Mouse (Mus musculus): ENCODE data around the gene Slc38a1. TPM values are rescaled to one million over a fixed set of nuclear protein-coding genes. Genes with fewer than 3 reads are reported as not detected.

Gene Slc38a1
- total and polyA plus RNA-seq, 3 experiments = 0.03 TPM; not detected in 2

GRCm38 (mm10) chr15:96641821-96642435 is 785 bp downstream of the Slc38a1 start:
- H3K79me2 ChIP-seq (ENCODE audit: control insufficient read depth, insufficient read depth, low read length, poor library complexity) = no peaks in the 10 kb centered on the region
- H3K4me3 ChIP-seq (ENCODE audit: control insufficient read depth in 1 of 2, insufficient read depth in 1 of 2, low read depth in 2 of 2, low read length in 2 of 2) = no peak overlapping the region
- peaks cover 0 to 3% of the 10 kb centered on the region in 2 experiments; a peak in 1 of 4 replicates for H3K27me3 ChIP-seq (ENCODE audit: control insufficient read depth in 1 of 2, insufficient read depth in 2 of 2, low read length in 2 of 2)
- H3K9ac ChIP-seq (ENCODE audit: control insufficient read depth, low read depth, low read length, poor library complexity, severe bottlenecking) = no peak overlapping the region
- no peaks in the 10 kb centered on the region for H3K4me1 ChIP-seq (ENCODE audit: control insufficient read depth in 1 of 2, insufficient read depth in 2 of 2, low read length in 2 of 2)
- H3K36me3 ChIP-seq (ENCODE audit: control insufficient read depth in 1 of 2, insufficient read depth in 2 of 2, low read length in 2 of 2) = no peaks in the 10 kb centered on the region
- H3K9me3 ChIP-seq (replicated peaks; ENCODE audit: insufficient read depth, low read length) = no peaks in the 10 kb centered on the region
- H3K27ac ChIP-seq (ENCODE audit: control insufficient read depth, low read depth, low read length) = no peak overlapping the region
- no peak for DNase-seq (ENCODE audit: low read depth, low spot score)
- no peak for TF ChIP-seq ZC3H11A (IDR thresholded peaks at IDR 0.05; ENCODE audit: low read depth, low read length)
- TF ChIP-seq ZKSCAN1 (IDR thresholded peaks at IDR 0.05; ENCODE audit: low read depth, low read length) = no peak
- no peak for TF ChIP-seq USF2 (IDR thresholded peaks at IDR 0.05; ENCODE audit: borderline replicate concordance in 1 of 2, insufficient read depth in 1 of 2, low read depth in 1 of 2, low read length in 2 of 2)
- no peak; a peak in 1 of 4 replicates for TF ChIP-seq POLR2A (IDR thresholded peaks at IDR 0.05; ENCODE audit: control insufficient read depth in 1 of 2, insufficient read depth in 1 of 2, low read depth in 1 of 2, low read length in 2 of 2, poor library complexity in 1 of 2)
- no peak for TF ChIP-seq JUND (IDR thresholded peaks at IDR 0.05; ENCODE audit: low read depth, low read length)
- TF ChIP-seq MAX (IDR thresholded peaks at IDR 0.05; ENCODE audit: low read length) = no peak
- no peak for TF ChIP-seq ELF1 (IDR thresholded peaks at IDR 0.05; ENCODE audit: low read depth, low read length)
- TF ChIP-seq TCF12 (IDR thresholded peaks at IDR 0.05; ENCODE audit: low read depth, low read length) = no peak
- TF ChIP-seq ZMIZ1 (IDR thresholded peaks at IDR 0.05; ENCODE audit: low read depth, low read length) = no peak

GRCm38 (mm10) chr15:96641111-96641820 is 1.4 kb downstream of the Slc38a1 start:
- no peak for TF ChIP-seq TCF12 (IDR thresholded peaks at IDR 0.05; ENCODE audit: low read depth, low read length)
- no peak for TF ChIP-seq ZNF384 (IDR thresholded peaks at IDR 0.05; ENCODE audit: low read depth, low read length)
- TF ChIP-seq CTCF (IDR thresholded peaks at IDR 0.05 in 2 of 3, conservative IDR thresholded peaks at IDR 0.05 in 1 of 3; ENCODE audit: control insufficient read depth in 1 of 3, insufficient read depth in 1 of 3, low read depth in 2 of 3, low read length in 3 of 3, poor library complexity in 1 of 3, severe bottlenecking in 1 of 3) = no peak
- TF ChIP-seq JUND (IDR thresholded peaks at IDR 0.05; ENCODE audit: low read depth, low read length) = no peak
- no peak for TF ChIP-seq MAX (IDR thresholded peaks at IDR 0.05; ENCODE audit: low read length)
- no peak for TF ChIP-seq E2F4 (IDR thresholded peaks at IDR 0.05; ENCODE audit: borderline replicate concordance, low read depth, low read length)
- no peak for TF ChIP-seq TBP (IDR thresholded peaks at IDR 0.05; ENCODE audit: low read depth, low read length)
- no peak for TF ChIP-seq MAFK (IDR thresholded peaks at IDR 0.05; ENCODE audit: borderline replicate concordance, low read depth, low read length)
- Histone ChIP-seq H3K4me1 (ENCODE audit: control insufficient read depth in 1 of 2, insufficient read depth in 2 of 2, low read length in 2 of 2) (no peaks in the 10 kb centered on the region), H3K9ac (ENCODE audit: control insufficient read depth, low read depth, low read length, poor library complexity, severe bottlenecking) (no peak overlapping the region), H3K27me3 (ENCODE audit: control insufficient read depth in 1 of 2, insufficient read depth in 2 of 2, low read length in 2 of 2) (peaks cover 0 to 2% of the 10 kb centered on the region in 2 experiments; a peak in 1 of 4 replicates), H3K9me3 (replicated peaks; ENCODE audit: insufficient read depth, low read length) (no peaks in the 10 kb centered on the region), H3K79me2 (ENCODE audit: control insufficient read depth, insufficient read depth, low read length, poor library complexity) (no peaks in the 10 kb centered on the region), H3K4me3 (ENCODE audit: control insufficient read depth in 1 of 2, insufficient read depth in 1 of 2, low read depth in 2 of 2, low read length in 2 of 2) (no peak overlapping the region), H3K36me3 (ENCODE audit: control insufficient read depth in 1 of 2, insufficient read depth in 2 of 2, low read length in 2 of 2) (no peaks in the 10 kb centered on the region), H3K27ac (ENCODE audit: control insufficient read depth, low read depth, low read length) (no peak overlapping the region)
- DNase-seq (ENCODE audit: low read depth, low spot score) = no peak

All from MEL (cell line).